Mouse (Mus musculus): Measurements from ENCODE around the gene Ankrd55. TPM values are rescaled to one million over a fixed set of nuclear protein-coding genes. Genes with fewer than 3 reads are reported as not detected.

The Ankrd55 gene
- total RNA-seq (2021) (10 to 100 TPM in 1 of 2 experiments, 1 to 10 TPM in 1; 1.5 to 14.0 TPM), polyA plus RNA-seq (2012; rRNA removed) (1.9 and 4.2 TPM in 2 replicates)
- long read RNA-seq, result 0 reads

DNA sequence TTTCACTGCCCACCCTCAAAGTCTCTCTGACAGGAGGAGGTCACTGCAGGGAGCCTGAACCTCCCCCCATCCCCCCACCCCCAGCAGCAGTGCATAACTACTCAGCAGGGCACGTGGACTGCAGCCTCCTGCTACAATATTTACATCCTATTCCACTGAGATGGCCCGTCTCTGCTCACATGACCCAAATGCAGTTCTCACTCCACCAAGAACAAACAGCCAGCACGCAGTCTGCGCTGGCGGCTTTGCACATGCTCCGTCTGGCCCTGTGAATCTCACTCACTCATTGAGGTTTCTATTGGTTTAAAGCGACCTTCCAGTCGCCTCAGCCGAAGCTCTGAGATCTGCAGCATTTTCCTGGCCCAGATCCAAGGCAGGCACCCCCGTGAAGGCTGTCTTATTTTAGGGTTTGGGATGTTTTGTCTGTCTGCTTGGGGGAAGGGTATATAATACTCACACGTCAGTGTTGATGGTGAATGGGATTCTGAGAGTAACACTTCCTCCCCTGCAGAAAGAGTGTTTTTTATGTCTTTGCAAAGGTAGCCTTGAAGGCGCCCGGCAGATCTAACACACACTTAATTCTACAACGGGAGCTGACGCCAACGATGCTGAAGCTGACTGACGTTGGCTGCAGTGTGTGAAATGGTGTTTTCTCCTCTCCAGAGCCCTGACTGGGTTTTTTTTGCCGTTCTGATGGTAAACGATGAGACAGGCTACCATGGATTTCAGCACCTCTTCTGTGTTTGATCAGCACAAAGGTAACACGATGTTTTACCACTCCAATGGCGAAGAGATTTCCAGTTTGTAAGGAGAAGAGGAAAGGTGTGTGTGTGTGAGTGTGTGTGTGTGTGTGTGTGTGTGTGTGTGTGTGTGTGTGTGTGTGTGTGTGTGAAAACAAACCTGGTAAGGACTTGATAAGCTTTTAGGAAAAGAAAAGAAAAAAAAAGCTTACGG lies at the start of gene Ankrd55:
Gene Ankrd55, plus strand, starts transcription at position 227 of the 954 bp plus-strand sequence.
- peak; percentile 69 for DNase-seq

DNA sequence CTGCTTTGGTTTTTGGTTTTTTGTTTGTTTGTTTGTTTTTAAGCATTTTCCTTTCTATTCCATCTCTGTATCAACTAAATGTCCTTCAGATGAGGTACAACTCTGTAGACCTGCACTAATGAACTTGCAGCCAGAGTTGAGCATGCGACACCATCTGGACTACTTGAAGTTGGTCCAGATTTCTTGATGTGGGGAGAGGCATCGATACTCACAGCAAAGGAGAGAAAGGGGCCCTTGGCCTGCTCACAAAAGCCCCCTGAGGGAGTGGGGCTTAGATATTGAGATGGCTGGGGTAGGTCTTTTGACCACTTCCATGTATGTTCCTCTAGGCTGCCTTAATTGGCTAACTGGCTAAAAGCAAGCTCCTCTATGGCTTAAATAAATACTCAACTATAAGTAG lies 49.0 kb upstream of the Ankrd55 start:
- no peak for DNase-seq

- no peak for DNase-seq
Observed at GRCm38 (mm10) chr13:112241431-112241830, 46.8 kb upstream of the Ankrd55 start.

- DNase-seq, result no peak
Observed at GRCm38 (mm10) chr13:112245131-112245530, 43.1 kb upstream of the Ankrd55 start.

GRCm38 (mm10) chr13:112251433-112251832 lies 36.8 kb upstream of the Ankrd55 start:
- peak; percentile 72 for DNase-seq

DNA sequence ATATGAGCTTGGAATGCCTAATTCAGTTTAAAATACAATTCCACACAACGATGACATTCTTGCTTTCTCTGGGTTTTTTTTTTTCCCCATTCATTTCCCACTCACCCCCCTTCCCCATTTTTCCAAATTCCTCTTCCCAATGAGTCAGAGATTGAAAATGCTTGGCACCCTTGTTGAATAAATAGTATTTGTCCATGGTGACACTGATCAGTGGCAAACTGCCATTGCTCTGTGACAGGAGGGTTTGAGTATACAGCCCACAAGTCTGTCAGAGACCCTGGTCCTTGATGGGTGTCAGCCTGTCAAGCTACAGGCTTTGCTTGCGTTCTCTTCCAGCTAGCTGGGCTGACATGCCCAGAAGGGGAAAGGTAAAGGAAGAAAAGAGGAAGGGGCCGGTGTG lies 36.2 kb upstream of the Ankrd55 start:
- DNase-seq, result no peak

DNA sequence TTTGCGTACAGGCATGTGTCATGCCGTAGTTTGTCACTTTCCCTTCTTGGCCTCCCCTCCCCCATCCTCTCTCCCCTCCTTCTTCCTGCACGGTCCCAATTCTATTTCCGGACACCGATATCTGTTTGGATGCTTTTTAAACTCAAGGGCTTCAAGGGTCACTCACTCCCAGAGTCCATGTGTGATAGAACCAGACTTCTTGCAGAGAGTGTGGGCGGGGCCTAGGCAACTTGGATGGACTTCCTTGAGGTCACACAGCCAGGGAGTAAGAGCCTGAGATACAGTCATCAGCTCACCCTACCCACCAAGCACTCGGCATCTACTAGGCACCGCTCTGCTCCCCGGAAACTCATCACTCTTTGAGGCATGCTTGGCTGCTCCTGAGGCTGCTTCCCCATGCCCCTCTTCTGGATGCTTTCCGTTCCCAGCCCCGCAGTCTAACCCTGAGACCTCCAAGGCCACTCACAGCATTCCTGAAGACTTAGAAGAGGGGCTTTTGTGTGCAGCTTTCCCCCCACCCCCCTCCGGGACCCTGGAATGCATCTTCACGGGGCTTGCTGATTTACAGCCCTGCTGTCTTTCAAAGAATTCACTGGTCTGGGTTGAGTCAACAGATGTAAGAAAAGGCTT lies 35.1 kb upstream of the Ankrd55 start:
- no peak for DNase-seq

DNA sequence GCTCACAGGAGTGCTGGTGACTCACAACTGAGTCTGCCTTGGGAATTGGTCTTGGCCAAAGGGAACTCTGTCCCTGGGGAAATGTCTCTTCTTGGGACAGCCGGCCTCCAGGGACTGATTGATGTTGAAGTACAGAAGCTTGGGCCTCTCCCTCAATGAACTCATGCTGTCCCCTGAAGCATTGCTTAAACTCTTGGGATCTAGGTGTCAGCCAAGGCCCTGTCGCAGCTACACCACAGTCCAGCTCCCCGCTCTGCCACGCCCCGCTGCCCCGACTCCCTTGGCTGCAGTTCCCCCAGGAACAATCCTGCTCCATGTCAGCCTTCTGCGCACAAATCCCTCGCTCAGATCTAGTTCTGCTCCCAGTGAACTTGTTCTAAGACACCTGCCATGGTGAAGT lies 34.1 kb upstream of the Ankrd55 start:
- DNase-seq, result peak; percentile 69

DNA sequence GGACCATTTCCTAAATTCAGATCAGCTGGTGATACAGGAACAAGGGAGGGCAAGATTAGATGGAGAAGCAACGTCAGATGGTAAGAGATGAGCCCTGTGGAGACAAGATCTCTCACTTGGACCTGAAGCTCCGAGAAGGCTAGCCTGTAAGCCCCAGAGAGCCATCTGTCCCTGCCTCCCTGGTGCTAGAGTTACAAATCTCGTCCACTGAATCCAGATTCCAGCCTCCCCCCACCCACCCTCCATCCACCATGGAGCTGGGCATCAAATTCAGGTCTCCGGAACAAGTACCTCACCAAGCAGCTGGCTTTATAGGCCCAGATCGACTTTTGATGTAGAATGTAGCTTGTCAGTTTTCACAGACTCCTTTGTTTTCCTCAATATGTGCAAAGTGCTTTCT lies 32.4 kb upstream of the Ankrd55 start:
- DNase-seq, result no peak

GRCm38 (mm10) chr13:112258478-112258877 lies 29.8 kb upstream of the Ankrd55 start:
- DNase-seq, result no peak

DNA sequence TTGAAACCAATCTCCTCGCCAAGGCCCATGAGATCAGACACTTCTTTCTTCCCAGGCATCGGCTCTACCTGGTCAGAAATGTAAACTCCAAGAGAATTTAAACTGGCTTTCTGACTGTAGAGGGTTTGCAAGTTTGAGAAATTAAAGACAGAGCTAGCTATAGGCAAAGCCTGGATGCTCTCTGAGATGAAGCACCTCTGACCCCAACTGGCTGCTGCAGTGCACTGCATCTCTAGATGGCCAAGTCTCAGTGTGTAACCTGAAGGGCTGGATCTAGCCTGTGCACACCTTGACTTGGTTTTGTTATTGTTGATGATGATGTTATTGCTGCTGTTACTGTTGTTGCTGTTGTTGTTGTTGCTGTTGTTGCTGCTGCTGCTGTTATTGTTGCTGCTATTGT lies 28.9 kb upstream of the Ankrd55 start:
- peak; percentile 76 for DNase-seq

DNA sequence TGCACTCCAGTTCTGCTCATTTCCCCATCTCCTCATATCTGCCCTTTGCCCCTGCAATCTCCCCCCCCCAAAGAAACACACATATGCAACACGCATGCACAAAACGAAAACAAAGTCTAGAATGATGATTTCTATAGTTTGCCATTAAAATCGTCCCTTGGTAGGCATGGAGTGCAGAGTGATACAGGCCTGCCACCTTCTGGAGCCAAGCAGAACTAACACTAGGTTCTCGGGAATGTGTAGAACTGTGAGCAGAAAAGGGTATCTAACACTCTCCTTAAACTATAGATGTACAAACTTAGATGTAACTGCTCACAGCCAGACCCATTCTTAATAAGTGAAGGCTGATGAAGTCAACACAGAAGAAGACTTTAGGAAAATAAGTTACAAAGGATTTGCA lies 23.6 kb upstream of the Ankrd55 start:
- DNase-seq, result peak; percentile 24

- DNase-seq, result peak; percentile 38
Observed at GRCm38 (mm10) chr13:112271901-112272537, 16.2 kb upstream of the Ankrd55 start.

DNA sequence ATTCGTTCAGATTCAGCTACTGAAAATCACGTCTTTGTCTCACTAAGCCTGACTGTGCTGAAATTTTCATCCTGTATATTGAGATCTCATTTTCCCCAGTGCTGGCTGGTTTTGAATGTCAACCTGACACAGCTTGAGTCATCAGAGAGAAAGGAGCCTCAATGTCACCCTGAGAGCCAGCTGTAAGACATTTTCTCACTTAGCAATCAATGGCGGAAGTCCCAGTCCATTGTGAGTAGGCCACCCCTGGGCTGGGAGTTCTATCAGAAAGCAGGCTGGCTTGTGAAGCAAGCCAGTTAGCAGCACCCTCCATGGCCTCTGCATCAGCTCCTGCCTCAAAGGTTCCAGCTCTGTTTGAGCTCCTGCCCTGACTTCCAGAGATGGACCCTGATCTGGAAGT lies 13.6 kb upstream of the Ankrd55 start:
- peak; percentile 34 for DNase-seq

- DNase-seq, result no peak
Observed at GRCm38 (mm10) chr13:112275951-112276350, 12.3 kb upstream of the Ankrd55 start.

DNA sequence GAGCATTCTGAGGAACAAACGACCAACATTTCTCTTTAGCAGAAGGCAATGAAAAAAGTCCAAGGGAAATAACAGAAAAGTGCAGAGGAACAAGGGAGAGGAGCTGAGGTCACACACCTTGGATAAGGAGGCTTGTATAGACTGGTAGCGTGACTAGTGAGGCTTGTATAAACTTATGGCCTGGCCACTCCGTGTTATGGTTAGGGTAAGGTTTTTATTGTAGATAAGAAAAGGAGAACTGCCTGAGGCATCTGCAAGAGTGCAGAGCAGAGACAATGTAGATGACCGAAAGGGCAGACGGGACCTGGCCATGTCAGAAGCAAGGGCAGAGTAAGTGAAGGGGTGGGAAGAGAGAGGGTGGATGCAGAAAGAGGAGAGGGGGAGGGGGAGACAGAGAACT lies 10.7 kb upstream of the Ankrd55 start:
- DNase-seq, result no peak

DNA sequence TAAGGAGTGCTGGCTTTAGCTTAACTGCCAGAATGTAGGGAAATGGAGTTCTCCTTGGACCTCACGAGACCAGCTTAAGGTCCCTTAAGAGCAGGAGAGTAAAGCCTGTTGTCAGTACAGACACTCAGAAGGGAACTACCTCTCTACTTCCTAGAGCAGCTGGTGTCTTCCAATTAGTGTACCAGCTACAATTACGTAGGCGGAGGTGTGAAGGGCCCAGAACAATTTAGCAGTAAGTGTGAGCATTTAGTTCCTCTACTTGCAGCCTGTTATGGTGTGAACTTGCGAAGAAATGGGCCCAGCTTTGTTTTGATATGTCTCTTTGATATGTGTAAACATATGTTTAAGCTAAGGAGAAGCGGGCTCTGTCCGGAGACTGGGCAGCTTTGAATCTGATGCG lies 10.0 kb upstream of the Ankrd55 start:
- no peak for DNase-seq

DNA sequence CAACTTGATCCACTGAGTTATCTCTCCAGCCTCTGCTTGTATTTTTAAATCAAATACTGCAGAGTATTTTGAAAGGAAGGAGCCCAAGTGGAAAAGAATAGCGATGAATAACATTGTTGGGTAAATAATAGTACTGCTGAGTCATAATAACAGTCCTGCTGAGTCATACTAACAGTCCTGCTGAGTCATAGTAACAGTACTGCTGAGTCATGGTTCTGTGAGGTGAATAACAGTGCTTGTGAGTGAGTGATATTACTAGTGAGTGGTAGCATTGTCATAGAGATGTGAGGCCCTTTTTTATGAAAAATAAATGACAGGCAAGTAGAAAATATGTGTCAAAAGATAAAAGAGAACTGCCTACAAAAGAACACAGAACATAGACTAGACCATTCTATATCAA lies 1.1 kb upstream of the Ankrd55 start:
- no peak for DNase-seq

DNA sequence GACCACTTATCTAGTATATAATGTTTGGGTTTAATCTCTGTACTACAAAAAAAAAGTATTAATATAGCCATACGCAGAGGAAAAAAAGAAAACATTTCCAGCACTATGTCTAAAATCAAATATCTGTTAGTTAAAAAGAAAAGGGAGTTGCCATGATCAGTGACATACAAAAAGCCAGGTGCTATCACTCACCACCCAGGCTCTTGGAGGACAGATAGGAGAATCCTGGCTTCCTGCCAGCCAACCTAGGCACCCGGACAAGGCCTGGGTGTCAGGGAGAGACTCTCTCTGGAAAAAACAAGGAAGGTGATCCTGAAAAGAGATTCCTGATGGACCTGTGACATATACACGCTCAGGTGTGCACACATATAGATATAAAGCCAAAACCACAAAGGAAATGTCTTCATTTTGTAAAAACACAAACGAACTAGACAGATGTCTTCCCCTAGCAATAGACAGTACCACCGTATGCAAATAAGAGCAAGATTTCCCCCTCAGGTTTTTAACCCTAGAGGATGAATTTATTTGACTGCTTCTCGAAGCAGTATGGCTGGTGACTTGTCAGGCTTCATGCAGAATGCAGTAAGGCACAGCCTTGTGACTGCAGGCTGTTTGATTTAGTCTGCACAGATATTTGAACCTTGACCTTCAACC lies 553 bp upstream of the Ankrd55 start:
- DNase-seq, result no peak

- no peak for DNase-seq
Observed at GRCm38 (mm10) chr13:112289338-112289737, 1.1 kb downstream of the Ankrd55 start.

GRCm38 (mm10) chr13:112289981-112290380 lies 1.7 kb downstream of the Ankrd55 start:
- no peak for DNase-seq

- no peak for DNase-seq
Observed at GRCm38 (mm10) chr13:112292489-112292888, 4.2 kb downstream of the Ankrd55 start.
